Mouse (Mus musculus): ENCODE results near the gene Hibadh.

GRCm38 (mm10) chr6:52581081-52581480, 59.1 kb downstream of the Hibadh start:
- TF ChIP-seq POLR2A (IDR thresholded peaks at IDR 0.05; ENCODE audit: insufficient read depth, low read depth, low read length), result no peak
- TF ChIP-seq CTCF (IDR thresholded peaks at IDR 0.05), result no peak

Data from heart, adult 2 months (tissue).